Mouse (Mus musculus) liver, postnatal 0 days (tissue): ENCODE data around the gene Olfr304. TPM values are rescaled to one million over a fixed set of nuclear protein-coding genes. Genes with fewer than 3 reads are reported as not detected.
"Not testable (repeated sequence)": the region's sequence is repeated elsewhere in the genome, so short reads cannot be mapped to it uniquely, and the experiment has no call there.

Experiments used
- ATAC-seq: fragments of 200-750 bp; cut with Nextera tagmentation; 2 replicates; pipeline ENCODE4 v1.8.0; 2017; ENCODE audit warnings: mild to moderate bottlenecking, moderate library complexity
- DNase-seq: peaks from one replicate; pipeline ENCODE4 v3.0.0-alpha.2; 2016
- H3K27ac ChIP-seq: fragments of 300-500 bp; sonication (generic); 2 replicates; pipeline ENCODE4 v1.5.1; 2014; ENCODE audit warnings: antibody characterized with exemption, moderate library complexity, mild to moderate bottlenecking, low read depth
- H3K27me3 ChIP-seq: fragments of 300-500 bp; sonication (generic); 2 replicates; pipeline ENCODE4 v1.6.1; 2014; ENCODE audit warnings: low read length, control low read depth, mixed read lengths; ENCODE audit not compliant: insufficient read depth
- H3K36me3 ChIP-seq: fragments of 300-500 bp; sonication (generic); replicated peaks from 2 replicates; pipeline ENCODE4 v1.6.1; 2014; ENCODE audit warnings: mild to moderate bottlenecking, control low read depth, low read length, moderate library complexity, mixed read lengths; ENCODE audit not compliant: insufficient read depth
- H3K4me1 ChIP-seq: fragments of 300-500 bp; sonication (generic); 2 replicates; pipeline ENCODE4 v1.6.1; 2014; ENCODE audit warnings: antibody characterized with exemption, mild to moderate bottlenecking, control low read depth; ENCODE audit not compliant: insufficient read depth
- H3K4me2 ChIP-seq: fragments of 300-500 bp; sonication (generic); 2 replicates; pipeline ENCODE4 v1.6.1; 2014; ENCODE audit warnings: low read depth, mild to moderate bottlenecking, low read length, moderate library complexity, mixed read lengths
- H3K4me3 ChIP-seq: fragments of 300-500 bp; sonication (generic); 2 replicates; pipeline ENCODE4 v1.5.1; 2014; ENCODE audit warnings: low read depth, low read length
- H3K9ac ChIP-seq: fragments of 300-500 bp; sonication (generic); replicated peaks from 2 replicates; pipeline ENCODE4 v1.6.1; 2014; ENCODE audit warnings: mild to moderate bottlenecking, moderate library complexity
- H3K9me3 ChIP-seq: fragments of 300-500 bp; sonication (generic); 2 replicates; pipeline ENCODE4 v1.6.1; 2016; ENCODE audit warnings: mild to moderate bottlenecking, control low read depth, low read length, mixed read lengths
- CTCF ChIP-seq: sonication (generic); IDR thresholded peaks from 2 replicates; pipeline ENCODE4 v1.5.1; 2016; ENCODE audit warnings: antibody characterized with exemption, low read depth
- EP300 ChIP-seq: IDR thresholded peaks from 2 replicates; pipeline ENCODE4 v1.6.1; 2016; ENCODE audit warnings: antibody characterized with exemption, low read depth, mild to moderate bottlenecking
- WGBS: fragments of 180-500 bp; shearing (Covaris S2); extraction: QIAGEN DNeasy Blood & Tissue Kit; methylation state at CpG from one replicate; pipeline ENCODE4 v1.1.7; 2014; ENCODE audit not compliant: insufficient replicate concordance; 5-methylcytosine and 5-hydroxymethylcytosine counted together
- polyA plus RNA-seq: library from polyadenylated mRNA; unstranded; fragments of >200 nt; fragmentation: Nextera tagmentation; extraction: Ambion mirVana; gene quantifications from 2 replicates; pipeline ENCODE4 v1.2.1, GENCODE M21; 2015

Olfr304 gene
- not detected in 2 replicates for polyA plus RNA-seq

DNA sequence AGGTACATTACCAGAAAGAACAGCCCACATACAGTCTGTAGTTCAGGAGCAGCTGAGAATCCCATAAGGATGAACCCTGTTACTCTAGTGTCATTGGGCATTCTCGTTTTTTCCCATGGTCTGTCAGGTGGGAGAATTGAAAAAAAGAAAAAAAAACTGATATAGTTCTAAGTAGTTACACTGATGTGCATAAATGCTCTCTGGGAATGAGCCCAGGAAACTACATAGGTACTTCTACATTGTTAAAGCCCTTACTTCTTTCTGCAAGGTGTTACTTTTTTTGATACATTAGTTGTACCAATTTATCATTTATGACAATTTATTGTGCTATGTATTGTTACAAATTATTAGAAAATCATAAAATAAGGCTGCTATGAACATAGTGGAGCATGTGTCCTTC is at the start of gene Olfr304:
Gene Olfr304 (minus strand): TSS at position 101 of the 400 bp plus-strand sequence.
- ATAC-seq (no peak), DNase-seq (no peak)
- Histone ChIP-seq H3K4me1 (no peaks in the 10 kb centered on the region), H3K27ac (no peak within 1 kb of the TSS), H3K9me3 (no peaks in the 10 kb centered on the region), H3K27me3 (no peaks in the 10 kb centered on the region), H3K4me2 (no peak within 1 kb of the TSS), H3K36me3 (no peaks in the 10 kb centered on the region), H3K4me3 (no peak within 1 kb of the TSS), H3K9ac (no peak within 1 kb of the TSS)
- 57% methylated on average over 1 of the region's 1 CpGs for WGBS
- TF ChIP-seq CTCF (no peak), EP300 (no peak)

DNA sequence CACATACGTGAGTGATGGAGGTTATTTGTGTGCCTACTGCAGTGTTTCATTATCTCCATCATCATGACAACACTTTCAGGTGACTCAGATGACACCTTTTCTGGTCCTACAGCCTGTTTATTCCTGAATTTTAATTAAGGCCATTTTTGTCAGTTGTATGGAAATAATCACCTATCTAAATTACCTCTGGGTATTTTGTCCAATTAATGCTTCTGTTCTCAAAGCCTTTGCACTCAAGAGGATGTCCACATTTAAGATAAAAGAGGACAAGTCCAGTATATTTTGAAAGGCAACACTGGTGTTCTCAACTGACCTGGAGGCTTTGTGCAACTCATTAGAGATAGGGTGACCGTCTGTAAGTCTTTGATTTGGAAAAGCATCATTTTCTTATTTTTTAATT is 17.1 kb upstream of the Olfr304 start, which contains the start of gene Olfr301:
Gene Olfr301 (plus strand): TSS at position 301 of the 400 bp plus-strand sequence.
- DNase-seq (no peak), ATAC-seq (no peak)
- Histone ChIP-seq H3K9me3 (no peaks in the 10 kb centered on the region), H3K27me3 (no peaks in the 10 kb centered on the region), H3K27ac (no peak within 1 kb of the TSS), H3K36me3 (no peaks in the 10 kb centered on the region), H3K9ac (no peak within 1 kb of the TSS), H3K4me2 (no peak within 1 kb of the TSS), H3K4me1 (no peaks in the 10 kb centered on the region), H3K4me3 (no peak within 1 kb of the TSS)
- no peak for TF ChIP-seq EP300
- no peak for TF ChIP-seq CTCF
- WGBS, result 75% methylated on average over 2 of the region's 2 CpGs

DNA sequence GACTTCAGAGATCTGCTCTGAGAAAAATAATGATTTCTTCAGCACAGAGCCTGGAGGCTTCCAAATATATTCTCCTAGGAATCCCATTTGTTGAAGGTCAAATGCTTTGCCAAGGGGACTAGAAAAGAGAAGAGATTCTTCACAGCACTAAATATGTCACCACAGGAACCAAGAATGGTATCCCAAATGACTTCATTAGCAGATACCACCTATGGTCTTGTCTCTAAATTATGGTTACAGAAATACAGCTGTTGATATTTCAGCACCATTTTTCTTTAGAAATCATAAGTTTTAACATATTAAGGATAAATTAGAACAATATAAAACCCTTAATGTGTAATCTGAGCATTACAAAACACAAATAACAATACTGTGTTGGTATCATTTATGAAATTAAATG is 11.2 kb upstream of the Olfr304 start, which contains the start of gene Olfr303:
Gene Olfr303 (minus strand): TSS at position 101 of the 400 bp plus-strand sequence.
- H3K4me3 ChIP-seq, result no peak within 1 kb of the TSS
- TF ChIP-seq EP300 (no peak), CTCF (no peak)

DNA sequence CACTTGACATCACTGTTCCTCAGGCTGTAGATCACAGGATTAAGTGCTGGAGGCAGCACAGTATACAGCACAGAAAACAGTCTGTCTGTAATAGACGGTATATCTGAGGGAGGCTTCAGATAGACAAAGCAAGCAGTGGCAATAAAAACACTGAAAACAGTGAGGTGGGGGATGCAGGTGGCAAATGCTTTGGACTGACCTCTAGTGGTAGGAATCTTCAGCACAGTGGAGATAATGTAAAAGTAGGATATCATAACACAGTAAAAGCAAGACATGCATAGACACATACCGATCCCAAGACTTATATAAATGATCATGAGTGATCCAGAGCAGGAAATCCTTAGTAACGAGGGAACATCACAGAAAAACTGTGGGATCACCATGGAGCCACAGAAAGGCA is 689 bp downstream of the Olfr304 start:
- no peaks in the 10 kb centered on the region for H3K9me3 ChIP-seq
- H3K27ac ChIP-seq, result no peak overlapping the region
- TF ChIP-seq EP300 (no peak), CTCF (no peak)
- DNase-seq, result no peak
- no peak overlapping the region for H3K4me3 ChIP-seq
- 58% methylated on average over 3 of the region's 3 CpGs for WGBS
- H3K9ac ChIP-seq, result no peak overlapping the region
- no peaks in the 10 kb centered on the region for H3K27me3 ChIP-seq
- H3K4me1 ChIP-seq, result no peaks in the 10 kb centered on the region
- H3K4me2 ChIP-seq, result no peak overlapping the region
- ATAC-seq, result no peak
- H3K36me3 ChIP-seq, result no peaks in the 10 kb centered on the region

More for the DNA sequence above, 11.2 kb upstream of the Olfr304 start, which contains the start of gene Olfr303:
- no peaks in the 10 kb centered on the region for H3K36me3 ChIP-seq
- no peak within 1 kb of the TSS for H3K9ac ChIP-seq
- ATAC-seq (no peak), DNase-seq (no peak)
- no peaks in the 10 kb centered on the region for H3K9me3 ChIP-seq
- no peaks in the 10 kb centered on the region for H3K4me1 ChIP-seq
- no peak within 1 kb of the TSS for H3K27ac ChIP-seq
- H3K4me2 ChIP-seq, result no peak within 1 kb of the TSS
- no peaks in the 10 kb centered on the region for H3K27me3 ChIP-seq

GRCm38 (mm10) chr7:86366828-86367227 is 19.6 kb downstream of the Olfr304 start, which contains the start of gene Olfr305:
Gene Olfr305 (minus strand): TSS chr7:86366928.
- DNase-seq, result no peak
- no peak for TF ChIP-seq EP300
- no peak for TF ChIP-seq CTCF
- Histone ChIP-seq H3K9me3 (no peaks in the 10 kb centered on the region), H3K27me3 (no peaks in the 10 kb centered on the region), H3K4me1 (no peaks in the 10 kb centered on the region), H3K36me3 (no peaks in the 10 kb centered on the region), H3K4me3 (no peak within 1 kb of the TSS), H3K4me2 (no peak within 1 kb of the TSS), H3K9ac (no peak within 1 kb of the TSS), H3K27ac (no peak within 1 kb of the TSS)
- WGBS, result 56% methylated on average over 1 of the region's 1 CpGs
- no peak for ATAC-seq

DNA sequence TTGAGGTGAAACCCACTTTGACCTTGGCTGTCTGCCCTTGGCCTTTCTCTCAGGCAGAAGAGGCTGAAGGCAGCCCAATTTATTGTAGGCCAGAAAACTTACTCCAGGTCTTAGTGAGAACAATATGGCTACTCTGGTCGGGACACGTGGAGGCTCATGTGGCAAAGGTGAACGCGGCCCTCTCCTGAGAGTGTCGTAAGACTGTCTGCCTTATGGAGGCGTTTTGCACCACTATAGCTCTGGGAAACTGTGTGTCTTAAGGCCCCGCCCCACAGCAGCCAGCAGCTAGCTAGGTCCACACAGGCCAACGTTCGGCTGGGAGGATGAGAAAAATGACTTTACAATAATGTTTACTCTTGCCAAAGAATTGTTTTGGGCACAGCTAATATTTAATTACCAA is 40.2 kb downstream of the Olfr304 start:
- not testable (repeated sequence) for H3K27ac ChIP-seq, H3K4me1 ChIP-seq, ATAC-seq, H3K36me3 ChIP-seq, H3K27me3 ChIP-seq, H3K4me2 ChIP-seq, H3K9ac ChIP-seq, H3K4me3 ChIP-seq, DNase-seq, H3K9me3 ChIP-seq
- 84% methylated on average over 9 of the region's 9 CpGs for WGBS

- Histone ChIP-seq H3K4me2 (no peak overlapping the region), H3K4me3 (no peak overlapping the region), H3K9ac (no peak overlapping the region), H3K4me1 (no peaks in the 10 kb centered on the region), H3K27ac (no peak overlapping the region), H3K36me3 (no peaks in the 10 kb centered on the region), H3K27me3 (no peaks in the 10 kb centered on the region), H3K9me3 (no peaks in the 10 kb centered on the region)
- 62% methylated on average over 3 of the region's 3 CpGs for WGBS
- no peak for ATAC-seq
- TF ChIP-seq CTCF (no peak), EP300 (no peak)
- no peak for DNase-seq
Measured at GRCm38 (mm10) chr7:86344253-86344652, 42.2 kb downstream of the Olfr304 start.
